Mouse (Mus musculus) heart, embryonic 13.5 days (tissue): Measurements from ENCODE around the gene Apobec3. TPM values are rescaled to one million over a fixed set of nuclear protein-coding genes. Genes with fewer than 3 reads are reported as not detected.
A peak's percentile ranks its signal among the peaks of the same experiment; 100 is the strongest.
"Not testable (repeated sequence)": the region's sequence is repeated elsewhere in the genome, so short reads cannot be mapped to it uniquely, and the experiment has no call there.

Experiments
- ATAC-seq: fragments of 200-750 bp; cut with Nextera tagmentation; 2 replicates; pipeline ENCODE4 v1.8.0; 2017; ENCODE audit warnings: moderate TSS enrichment; ENCODE audit not compliant: insufficient number of reproducible peaks, low FRiP score, low TSS enrichment; ENCODE audit errors: extremely low read depth
- H3K27ac ChIP-seq: fragments of 300-500 bp; sonication (generic); replicated peaks from 2 replicates; pipeline ENCODE4 v1.5.1; 2015; ENCODE audit warnings: moderate library complexity, mild to moderate bottlenecking, inconsistent platforms
- H3K27me3 ChIP-seq: fragments of 300-500 bp; sonication (generic); replicated peaks from 2 replicates; pipeline ENCODE4 v1.6.1; 2015; ENCODE audit warnings: mild to moderate bottlenecking, inconsistent platforms
- H3K36me3 ChIP-seq: fragments of 300-500 bp; sonication (generic); 2 replicates; pipeline ENCODE4 v1.6.1; 2015; ENCODE audit warnings: mild to moderate bottlenecking, inconsistent platforms
- H3K4me1 ChIP-seq: fragments of 300-500 bp; sonication (generic); 2 replicates; pipeline ENCODE4 v1.6.1; 2015; ENCODE audit warnings: inconsistent platforms
- H3K4me2 ChIP-seq: fragments of 300-500 bp; sonication (generic); 2 replicates; pipeline ENCODE4 v1.6.1; 2015; ENCODE audit warnings: inconsistent platforms, mild to moderate bottlenecking, moderate library complexity
- H3K4me3 ChIP-seq: fragments of 300-500 bp; sonication (generic); 2 replicates; pipeline ENCODE4 v1.5.1; 2015; ENCODE audit warnings: moderate library complexity, mild to moderate bottlenecking, inconsistent platforms
- H3K9ac ChIP-seq: fragments of 300-500 bp; sonication (generic); 2 replicates; pipeline ENCODE4 v1.6.1; 2015; ENCODE audit warnings: inconsistent platforms, mild to moderate bottlenecking, moderate library complexity
- H3K9me3 ChIP-seq: fragments of 300-500 bp; sonication (generic); 2 replicates; pipeline ENCODE4 v1.6.1; 2016; ENCODE audit warnings: inconsistent platforms
- WGBS: fragments of 180-500 bp; shearing (Covaris S2); methylation state at CpG from one replicate; pipeline ENCODE4 v1.1.7; 2015; ENCODE audit warnings: mixed read lengths; 5-methylcytosine and 5-hydroxymethylcytosine counted together
- polyA plus RNA-seq: library from polyadenylated mRNA; unstranded; fragments of >200 nt; fragmentation: Nextera tagmentation; extraction: Ambion mirVana; gene quantifications from 2 replicates; pipeline ENCODE4 v1.2.1, GENCODE M21; 2015

The Apobec3 gene
- polyA plus RNA-seq, 1 experiment from 2014 or later: 13.5 TPM

- no peak for ATAC-seq
- H3K4me1 ChIP-seq: peaks cover 3% of the 10 kb centered on the region; the same call in 1 of the 2 replicates
- H3K9me3 ChIP-seq: no peaks in the 10 kb centered on the region
- H3K36me3 ChIP-seq: no peaks in the 10 kb centered on the region
- no peak overlapping the region for H3K9ac ChIP-seq
- WGBS: 81% methylated on average over 12 of the region's 12 CpGs
- no peak overlapping the region for H3K27ac ChIP-seq
- H3K4me3 ChIP-seq: no peak overlapping the region
- H3K27me3 ChIP-seq: peaks cover 37% of the 10 kb centered on the region
- no peak overlapping the region for H3K4me2 ChIP-seq
Observed at GRCm38 (mm10) chr15:79939020-79939419, 47.6 kb downstream of the Apobec3 start.

GRCm38 (mm10) chr15:79939501-79939900, 48.0 kb downstream of the Apobec3 start:
- WGBS: 81% methylated on average over 6 of the region's 7 CpGs
- not testable (repeated sequence) for H3K27ac ChIP-seq, H3K9ac ChIP-seq, H3K4me1 ChIP-seq, H3K4me3 ChIP-seq, H3K4me2 ChIP-seq, H3K9me3 ChIP-seq, ATAC-seq, H3K36me3 ChIP-seq
- H3K27me3 ChIP-seq: peaks cover 37% of the 10 kb centered on the region

- Histone ChIP-seq H3K9ac (no peak overlapping the region), H3K27ac (no peak overlapping the region), H3K36me3 (no peaks in the 10 kb centered on the region), H3K4me3 (no peak overlapping the region), H3K9me3 (no peaks in the 10 kb centered on the region), H3K4me2 (no peak overlapping the region), H3K27me3 (peaks cover 37% of the 10 kb centered on the region), H3K4me1 (no peaks in the 10 kb centered on the region)
- no peak for ATAC-seq
- WGBS: 87% methylated on average over 16 of the region's 16 CpGs
Observed at GRCm38 (mm10) chr15:79939913-79940312, 48.5 kb downstream of the Apobec3 start.

GRCm38 (mm10) chr15:79940932-79941331, 49.5 kb downstream of the Apobec3 start:
- Histone ChIP-seq H3K36me3 (no peaks in the 10 kb centered on the region), H3K9me3 (no peaks in the 10 kb centered on the region), H3K4me1 (no peaks in the 10 kb centered on the region), H3K27me3 (peaks cover 30% of the 10 kb centered on the region), H3K4me2 (no peak overlapping the region), H3K9ac (no peak overlapping the region), H3K27ac (no peak overlapping the region), H3K4me3 (no peak overlapping the region)
- ATAC-seq: no peak
- 21% methylated on average over 8 of the region's 8 CpGs for WGBS

GRCm38 (mm10) chr15:79942541-79942940, 51.1 kb downstream of the Apobec3 start:
- ATAC-seq: no peak
- no peak overlapping the region for H3K4me2 ChIP-seq
- peaks cover 21% of the 10 kb centered on the region for H3K27me3 ChIP-seq
- no peak overlapping the region for H3K27ac ChIP-seq
- no peak overlapping the region for H3K9ac ChIP-seq
- H3K4me1 ChIP-seq: no peaks in the 10 kb centered on the region
- H3K9me3 ChIP-seq: no peaks in the 10 kb centered on the region
- no peaks in the 10 kb centered on the region for H3K36me3 ChIP-seq
- WGBS: 81% methylated on average over 6 of the region's 6 CpGs
- H3K4me3 ChIP-seq: no peak overlapping the region

GRCm38 (mm10) chr15:79943584-79943983, 52.1 kb downstream of the Apobec3 start:
- no peak overlapping the region for H3K27ac ChIP-seq
- no peak overlapping the region for H3K4me3 ChIP-seq
- no peaks in the 10 kb centered on the region for H3K36me3 ChIP-seq
- no peaks in the 10 kb centered on the region for H3K4me1 ChIP-seq
- no peak overlapping the region for H3K9ac ChIP-seq
- no peaks in the 10 kb centered on the region for H3K9me3 ChIP-seq
- no peak for ATAC-seq
- H3K27me3 ChIP-seq: peaks cover 16% of the 10 kb centered on the region
- H3K4me2 ChIP-seq: no peak overlapping the region
- 83% methylated on average over 3 of the region's 3 CpGs for WGBS

GRCm38 (mm10) chr15:79944948-79945347, 53.5 kb downstream of the Apobec3 start:
- no peaks in the 10 kb centered on the region for H3K36me3 ChIP-seq
- H3K9me3 ChIP-seq: no peaks in the 10 kb centered on the region
- no peak for ATAC-seq
- H3K27me3 ChIP-seq: peaks cover 12% of the 10 kb centered on the region
- WGBS: 65% methylated on average over 5 of the region's 5 CpGs
- H3K4me3 ChIP-seq: no peak overlapping the region
- no peak overlapping the region for H3K27ac ChIP-seq
- H3K4me2 ChIP-seq: no peak overlapping the region
- no peak overlapping the region for H3K9ac ChIP-seq
- peaks cover 7% of the 10 kb centered on the region for H3K4me1 ChIP-seq

- WGBS: 8% methylated on average over 4 of the region's 4 CpGs
- H3K9me3 ChIP-seq: no peaks in the 10 kb centered on the region
- H3K36me3 ChIP-seq: no peaks in the 10 kb centered on the region
- no peak overlapping the region for H3K27ac ChIP-seq
- H3K27me3 ChIP-seq: peaks cover 12% of the 10 kb centered on the region
- H3K9ac ChIP-seq: no peak overlapping the region
- ATAC-seq: 0 out of 2 replicates have a peak, but pooled peaks have one; percentile 33
- H3K4me2 ChIP-seq: no peak overlapping the region
- H3K4me3 ChIP-seq: no peak overlapping the region
- peaks cover 17% of the 10 kb centered on the region for H3K4me1 ChIP-seq
Observed at GRCm38 (mm10) chr15:79946022-79946421, 54.6 kb downstream of the Apobec3 start.

GRCm38 (mm10) chr15:79946790-79947189, 55.3 kb downstream of the Apobec3 start:
- peaks cover 12% of the 10 kb centered on the region for H3K27me3 ChIP-seq
- H3K4me1 ChIP-seq: peaks cover 25% of the 10 kb centered on the region
- H3K36me3 ChIP-seq: no peaks in the 10 kb centered on the region
- ATAC-seq: no peak
- H3K4me2 ChIP-seq: no peak overlapping the region
- no peak overlapping the region for H3K4me3 ChIP-seq
- no peaks in the 10 kb centered on the region for H3K9me3 ChIP-seq
- WGBS: 56% methylated on average over 9 of the region's 9 CpGs
- H3K27ac ChIP-seq: no peak overlapping the region
- H3K9ac ChIP-seq: no peak overlapping the region

GRCm38 (mm10) chr15:79947681-79948080, 56.2 kb downstream of the Apobec3 start:
- no peak overlapping the region for H3K4me3 ChIP-seq
- H3K36me3 ChIP-seq: no peaks in the 10 kb centered on the region
- no peaks in the 10 kb centered on the region for H3K9me3 ChIP-seq
- H3K27ac ChIP-seq: no peak overlapping the region
- peaks cover 34% of the 10 kb centered on the region for H3K4me1 ChIP-seq
- no peak overlapping the region for H3K9ac ChIP-seq
- ATAC-seq: no peak
- WGBS: 63% methylated on average over 6 of the region's 6 CpGs
- peaks cover 12% of the 10 kb centered on the region for H3K27me3 ChIP-seq
- H3K4me2 ChIP-seq: no peak overlapping the region

- Histone ChIP-seq H3K4me1 (peaks cover 45% of the 10 kb centered on the region), H3K27ac (peak overlapping the region; percentile 66), H3K4me2 (peak overlapping the region; percentile 72), H3K27me3 (no peaks in the 10 kb centered on the region), H3K9ac (peak overlapping the region; percentile 79), H3K36me3 (no peaks in the 10 kb centered on the region), H3K4me3 (peak overlapping the region; percentile 47), H3K9me3 (no peaks in the 10 kb centered on the region)
- ATAC-seq: 0 out of 2 replicates have a peak, but pooled peaks have one; percentile 27
- WGBS: 3% methylated on average over 24 of the region's 24 CpGs
Observed at GRCm38 (mm10) chr15:79950250-79951025, 59.0 kb downstream of the Apobec3 start.

GRCm38 (mm10) chr15:79951226-79951625, 59.8 kb downstream of the Apobec3 start:
- no peaks in the 10 kb centered on the region for H3K27me3 ChIP-seq
- H3K4me2 ChIP-seq: peak overlapping the region; percentile 72; the same call in 1 of the 2 replicates
- no peaks in the 10 kb centered on the region for H3K36me3 ChIP-seq
- H3K4me1 ChIP-seq: peaks cover 45% of the 10 kb centered on the region
- H3K9ac ChIP-seq: peak overlapping the region; percentile 79; the same call in 1 of the 2 replicates
- H3K9me3 ChIP-seq: no peaks in the 10 kb centered on the region
- WGBS: 59% methylated on average over 6 of the region's 6 CpGs
- ATAC-seq: no peak
- no peak overlapping the region for H3K4me3 ChIP-seq
- peak overlapping the region; percentile 66 for H3K27ac ChIP-seq
